Mouse (Mus musculus) limb, embryonic 13.5 days (tissue): Measurements from ENCODE around the gene Pitx2. TPM values are rescaled to one million over a fixed set of nuclear protein-coding genes. Genes with fewer than 3 reads are reported as not detected.

Experiments
- ATAC-seq: fragments of 200-750 bp; cut with Nextera tagmentation; 2 replicates; pipeline ENCODE4 v1.8.0; 2017; ENCODE audit warnings: low read depth, moderate number of reproducible peaks, moderate TSS enrichment; ENCODE audit not compliant: low FRiP score
- H3K27ac ChIP-seq: fragments of 300-500 bp; sonication (generic); 2 replicates; pipeline ENCODE4 v1.5.1; 2015; ENCODE audit warnings: inconsistent platforms, mild to moderate bottlenecking, moderate library complexity
- H3K27me3 ChIP-seq: fragments of 300-500 bp; sonication (generic); 2 replicates; pipeline ENCODE4 v1.6.1; 2015; ENCODE audit warnings: mild to moderate bottlenecking, inconsistent platforms
- H3K36me3 ChIP-seq: fragments of 300-500 bp; sonication (generic); 2 replicates; pipeline ENCODE4 v1.6.1; 2015; ENCODE audit warnings: inconsistent platforms, mild to moderate bottlenecking, moderate library complexity
- H3K4me1 ChIP-seq: fragments of 300-500 bp; sonication (generic); 2 replicates; pipeline ENCODE4 v1.6.1; 2015; ENCODE audit warnings: inconsistent platforms
- H3K4me2 ChIP-seq: fragments of 300-500 bp; sonication (generic); replicated peaks from 2 replicates; pipeline ENCODE4 v1.6.1; 2015; ENCODE audit warnings: inconsistent platforms, mild to moderate bottlenecking, moderate library complexity
- H3K4me3 ChIP-seq: fragments of 300-500 bp; sonication (generic); 2 replicates; pipeline ENCODE4 v1.5.1; 2015; ENCODE audit warnings: moderate library complexity, mild to moderate bottlenecking, inconsistent platforms
- H3K9ac ChIP-seq: fragments of 300-500 bp; sonication (generic); 2 replicates; pipeline ENCODE4 v1.6.1; 2015; ENCODE audit warnings: mild to moderate bottlenecking, inconsistent platforms
- H3K9me3 ChIP-seq: fragments of 300-500 bp; sonication (generic); 2 replicates; pipeline ENCODE4 v1.6.1; 2016; ENCODE audit warnings: inconsistent platforms
- WGBS: fragments of 180-500 bp; shearing (Covaris S2); methylation state at CpG from one replicate; pipeline ENCODE4 v1.1.7; 2015; 5-methylcytosine and 5-hydroxymethylcytosine counted together
- polyA plus RNA-seq: library from polyadenylated mRNA; unstranded; fragments of >200 nt; fragmentation: Nextera tagmentation; extraction: Ambion mirVana; gene quantifications from 2 replicates; pipeline ENCODE4 v1.2.1, GENCODE M21; 2015

The Pitx2 gene
- polyA plus RNA-seq, 1 experiment from 2014 or later = 21.2 TPM

DNA sequence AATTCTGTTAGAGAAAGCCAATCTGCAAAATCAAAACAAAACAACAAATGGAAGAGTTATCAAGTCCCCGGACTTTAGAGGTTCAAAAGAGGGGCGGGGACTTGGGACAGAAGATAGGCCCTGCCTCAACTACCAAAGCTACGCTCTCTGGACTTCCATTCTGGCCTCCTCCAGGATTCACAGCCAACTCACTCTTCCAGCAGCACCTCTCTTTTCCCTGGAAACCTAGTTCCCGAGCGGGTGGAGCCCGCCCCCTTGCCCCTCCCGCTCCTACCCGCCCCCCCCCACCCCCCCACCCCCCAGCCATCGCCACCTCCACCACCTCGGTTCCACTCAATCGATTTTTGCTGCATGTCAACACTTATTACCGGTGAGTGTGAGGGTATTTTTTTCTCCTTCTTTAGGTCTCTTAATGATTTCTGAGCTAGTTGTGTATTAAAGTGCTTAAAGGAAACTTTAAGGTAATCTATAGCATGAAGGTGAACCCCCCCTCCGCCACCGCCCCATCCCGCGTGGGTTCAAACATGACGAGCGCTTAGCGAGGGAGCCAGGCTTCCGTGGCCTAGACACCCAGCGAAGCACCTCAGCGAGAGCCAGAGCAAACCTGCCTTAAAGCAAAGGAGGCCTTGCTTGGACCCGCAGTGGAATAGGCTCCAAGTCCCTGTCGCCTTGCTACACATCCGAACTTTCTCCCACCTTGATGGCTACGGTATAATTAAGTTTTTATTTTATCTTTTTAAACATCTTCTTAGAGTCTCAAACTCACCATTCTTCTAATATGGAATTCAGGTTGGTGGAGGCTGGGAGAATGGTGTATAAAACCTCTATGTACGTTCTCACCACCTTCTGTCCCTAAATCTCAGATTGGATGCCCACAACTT lies 21.9 kb downstream of the Pitx2 start:
- no peak overlapping the region for H3K4me3 ChIP-seq
- no peak overlapping the region for H3K4me2 ChIP-seq
- no peak for ATAC-seq
- no peak overlapping the region for H3K27ac ChIP-seq
- no peaks in the 10 kb centered on the region for H3K9me3 ChIP-seq
- H3K27me3 ChIP-seq = peaks cover 92% of the 10 kb centered on the region
- WGBS = 2% methylated on average over 25 of the region's 27 CpGs
- H3K4me1 ChIP-seq = peaks cover 17% of the 10 kb centered on the region; the same call in 1 of the 2 replicates
- H3K36me3 ChIP-seq = no peaks in the 10 kb centered on the region
- no peak overlapping the region for H3K9ac ChIP-seq

GRCm38 (mm10) chr3:129222448-129223290 lies 23.0 kb downstream of the Pitx2 start:
- Histone ChIP-seq H3K27ac (no peak overlapping the region), H3K4me3 (no peak overlapping the region), H3K9ac (no peak overlapping the region), H3K4me1 (peaks cover 17% of the 10 kb centered on the region; the same call in 1 of the 2 replicates), H3K9me3 (no peaks in the 10 kb centered on the region), H3K4me2 (no peak overlapping the region), H3K27me3 (peaks cover 93% of the 10 kb centered on the region), H3K36me3 (no peaks in the 10 kb centered on the region)
- peak; percentile 22; the same call in 1 of the 2 replicates for ATAC-seq
- WGBS = 1% methylated on average over 21 of the region's 21 CpGs

- no peak for ATAC-seq
- H3K9ac ChIP-seq = no peak overlapping the region
- no peak overlapping the region for H3K4me3 ChIP-seq
- no peak overlapping the region for H3K4me2 ChIP-seq
- no peak overlapping the region for H3K27ac ChIP-seq
- H3K36me3 ChIP-seq = no peaks in the 10 kb centered on the region
- 4% methylated on average over 5 of the region's 6 CpGs for WGBS
- peaks cover 14% of the 10 kb centered on the region; the same call in 1 of the 2 replicates for H3K4me1 ChIP-seq
- no peaks in the 10 kb centered on the region for H3K9me3 ChIP-seq
- H3K27me3 ChIP-seq = peaks cover 93% of the 10 kb centered on the region
Measured at GRCm38 (mm10) chr3:129223401-129223800, 23.7 kb downstream of the Pitx2 start.

DNA sequence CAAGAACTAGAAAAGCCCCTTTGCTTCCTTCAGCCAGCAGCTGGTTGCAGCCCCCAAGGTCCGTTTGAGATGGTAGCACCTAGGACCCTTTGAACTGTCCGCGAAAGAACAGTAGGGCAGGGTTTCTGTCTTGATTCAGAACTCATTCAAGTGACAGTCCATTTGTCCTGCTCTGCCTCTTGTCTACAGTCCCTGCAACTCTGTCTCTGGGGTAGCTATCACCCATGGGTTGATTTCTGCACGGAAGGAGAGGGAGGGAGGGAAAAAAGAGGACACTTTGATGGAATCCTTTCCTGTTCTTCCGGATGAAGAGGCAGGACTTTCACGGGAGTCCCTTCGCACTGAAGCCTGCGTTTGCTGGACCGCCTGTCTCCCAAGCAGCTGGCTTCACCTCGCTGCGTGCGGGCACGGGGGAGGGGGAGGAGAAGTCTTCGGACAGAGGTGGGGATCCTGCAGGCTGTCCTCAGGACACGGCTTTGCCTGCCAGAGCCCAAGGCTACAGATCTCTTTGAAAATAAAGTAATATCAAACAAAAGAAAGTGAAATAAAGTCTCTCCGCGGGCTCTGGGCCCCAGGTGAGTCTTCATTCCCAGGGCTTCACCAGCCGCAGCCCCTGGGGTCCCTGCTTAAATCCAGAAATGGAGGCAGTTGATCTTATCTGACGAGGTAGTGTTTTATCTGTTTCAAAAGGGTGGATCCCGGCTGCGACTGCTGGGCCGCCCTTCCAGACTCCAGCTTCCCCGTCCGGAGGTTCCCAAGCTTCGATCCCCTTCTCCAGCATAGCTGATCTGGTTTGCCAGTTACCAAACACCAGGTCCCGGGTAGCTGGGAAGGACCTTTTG lies 24.5 kb downstream of the Pitx2 start:
- peaks cover 93% of the 10 kb centered on the region for H3K27me3 ChIP-seq
- H3K4me1 ChIP-seq = peaks cover 9% of the 10 kb centered on the region; the same call in 1 of the 2 replicates
- H3K9ac ChIP-seq = no peak overlapping the region
- H3K4me3 ChIP-seq = peak overlapping the region; percentile 12; the same call in 1 of the 2 replicates
- WGBS = under 1% methylated on average over 26 of the region's 26 CpGs
- H3K27ac ChIP-seq = no peak overlapping the region
- H3K36me3 ChIP-seq = no peaks in the 10 kb centered on the region
- H3K9me3 ChIP-seq = no peaks in the 10 kb centered on the region
- H3K4me2 ChIP-seq = peak overlapping the region; percentile 40
- ATAC-seq = no peak

DNA sequence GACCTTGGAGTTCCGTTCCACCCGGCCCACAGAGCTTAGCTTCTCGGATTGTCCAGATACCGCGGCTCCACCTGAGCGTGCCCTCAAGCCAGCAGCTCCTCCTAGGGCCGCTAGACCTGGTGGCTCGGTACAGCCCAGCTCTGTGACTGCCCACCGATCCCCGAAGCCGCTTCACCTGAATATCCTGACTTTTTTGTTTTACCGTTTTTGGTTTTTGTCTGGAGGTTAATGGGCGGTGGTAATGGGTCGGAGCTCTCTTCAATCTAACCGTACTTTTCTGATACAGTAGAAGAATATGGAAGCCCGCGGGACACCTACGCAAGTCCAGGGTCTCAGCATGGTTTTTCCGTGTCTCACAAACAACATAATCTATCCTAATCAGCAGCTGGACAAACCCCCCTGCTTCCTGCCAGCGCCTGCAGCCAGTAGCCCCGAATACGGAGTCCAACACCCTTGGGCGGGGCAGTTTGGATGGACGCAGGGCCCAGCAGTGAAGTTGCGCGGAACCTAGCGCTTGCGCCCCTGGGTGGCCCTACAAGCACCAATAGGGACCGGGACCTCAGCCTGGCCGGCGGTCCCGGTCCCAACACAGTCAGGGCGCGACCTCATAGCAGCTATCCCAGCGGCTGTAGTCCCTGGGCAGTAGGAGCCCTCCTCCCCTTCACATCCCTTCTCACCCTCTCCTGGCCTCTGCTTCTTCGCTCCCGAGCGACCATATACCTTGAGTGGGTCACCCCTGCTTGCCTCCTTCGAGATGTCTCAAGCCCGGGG lies 25.3 kb downstream of the Pitx2 start:
- Histone ChIP-seq H3K9ac (no peak overlapping the region), H3K4me1 (peaks cover 9% of the 10 kb centered on the region; the same call in 1 of the 2 replicates), H3K27me3 (peaks cover 89% of the 10 kb centered on the region), H3K4me3 (peak overlapping the region; percentile 12; the same call in 1 of the 2 replicates), H3K36me3 (no peaks in the 10 kb centered on the region), H3K9me3 (no peaks in the 10 kb centered on the region), H3K4me2 (peak overlapping the region; percentile 40), H3K27ac (no peak overlapping the region)
- no peak for ATAC-seq
- under 1% methylated on average over 40 of the region's 40 CpGs for WGBS

- Histone ChIP-seq H3K27ac (no peak overlapping the region), H3K4me3 (no peak overlapping the region), H3K9ac (no peak overlapping the region), H3K27me3 (peaks cover 84% of the 10 kb centered on the region), H3K4me1 (peaks cover 9% of the 10 kb centered on the region; the same call in 1 of the 2 replicates), H3K36me3 (no peaks in the 10 kb centered on the region), H3K9me3 (no peaks in the 10 kb centered on the region), H3K4me2 (no peak overlapping the region)
- no peak for ATAC-seq
- 3% methylated on average over 13 of the region's 13 CpGs for WGBS
Measured at GRCm38 (mm10) chr3:129225577-129226289, 26.1 kb downstream of the Pitx2 start.

DNA sequence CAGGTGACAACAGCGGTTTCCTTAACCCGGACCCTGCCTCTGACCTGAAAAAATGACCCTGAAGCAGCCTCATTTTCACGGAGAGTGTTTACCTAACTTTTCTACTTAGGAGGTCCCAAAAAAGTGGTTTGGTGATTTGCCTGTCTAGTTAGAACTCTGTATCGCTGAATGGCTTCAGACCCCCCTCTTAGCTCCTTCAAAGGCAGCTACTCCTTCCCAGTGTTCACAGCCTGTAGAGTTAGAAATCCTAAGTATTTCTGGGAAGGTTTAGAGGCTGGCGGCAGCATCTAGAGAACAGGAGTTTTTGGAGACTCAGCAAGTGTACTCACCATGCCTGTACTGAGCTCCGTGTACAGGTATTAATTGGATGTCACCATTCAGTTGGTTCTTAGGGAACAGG lies 27.0 kb downstream of the Pitx2 start:
- peaks cover 77% of the 10 kb centered on the region for H3K27me3 ChIP-seq
- WGBS = 2% methylated on average over 6 of the region's 6 CpGs
- no peaks in the 10 kb centered on the region for H3K9me3 ChIP-seq
- no peak overlapping the region for H3K4me3 ChIP-seq
- H3K27ac ChIP-seq = no peak overlapping the region
- H3K36me3 ChIP-seq = no peaks in the 10 kb centered on the region
- no peak overlapping the region for H3K4me2 ChIP-seq
- peaks cover 9% of the 10 kb centered on the region; the same call in 1 of the 2 replicates for H3K4me1 ChIP-seq
- no peak for ATAC-seq
- no peak overlapping the region for H3K9ac ChIP-seq

- Histone ChIP-seq H3K4me1 (peaks cover 9% of the 10 kb centered on the region; the same call in 1 of the 2 replicates), H3K4me3 (no peak overlapping the region), H3K9ac (no peak overlapping the region), H3K27ac (no peak overlapping the region), H3K36me3 (no peaks in the 10 kb centered on the region), H3K9me3 (no peaks in the 10 kb centered on the region), H3K4me2 (no peak overlapping the region; the same call in 1 of the 2 replicates), H3K27me3 (peaks cover 72% of the 10 kb centered on the region)
- no peak for ATAC-seq
- 9% methylated on average over 5 of the region's 5 CpGs for WGBS
Measured at GRCm38 (mm10) chr3:129227331-129227730, 27.7 kb downstream of the Pitx2 start.

- Histone ChIP-seq H3K36me3 (no peaks in the 10 kb centered on the region), H3K4me2 (no peak overlapping the region), H3K9ac (no peak overlapping the region), H3K4me3 (no peak overlapping the region), H3K27me3 (peaks cover 6% of the 10 kb centered on the region), H3K4me1 (no peaks in the 10 kb centered on the region), H3K9me3 (no peaks in the 10 kb centered on the region), H3K27ac (no peak overlapping the region)
- WGBS = 65% methylated on average over 1 of the region's 1 CpGs
- peak; percentile 51; the same call in 1 of the 2 replicates for ATAC-seq
Measured at GRCm38 (mm10) chr3:129238010-129238409, 38.3 kb downstream of the Pitx2 start.

GRCm38 (mm10) chr3:129238664-129239258 lies 39.1 kb downstream of the Pitx2 start:
- Histone ChIP-seq H3K4me2 (no peak overlapping the region), H3K4me3 (no peak overlapping the region), H3K27me3 (peaks cover 2% of the 10 kb centered on the region), H3K4me1 (no peaks in the 10 kb centered on the region), H3K36me3 (no peaks in the 10 kb centered on the region), H3K27ac (no peak overlapping the region), H3K9ac (no peak overlapping the region), H3K9me3 (no peaks in the 10 kb centered on the region)
- WGBS = 44% methylated on average over 13 of the region's 13 CpGs
- no peak; the same call in 1 of the 2 replicates for ATAC-seq
